Mouse (Mus musculus): ENCODE results near the gene Hesx1. TPM values are rescaled to one million over a fixed set of nuclear protein-coding genes. Genes with fewer than 3 reads are reported as not detected.

The Hesx1 gene
- total RNA-seq, 2 experiments from 2014 or later: not detected

DNA sequence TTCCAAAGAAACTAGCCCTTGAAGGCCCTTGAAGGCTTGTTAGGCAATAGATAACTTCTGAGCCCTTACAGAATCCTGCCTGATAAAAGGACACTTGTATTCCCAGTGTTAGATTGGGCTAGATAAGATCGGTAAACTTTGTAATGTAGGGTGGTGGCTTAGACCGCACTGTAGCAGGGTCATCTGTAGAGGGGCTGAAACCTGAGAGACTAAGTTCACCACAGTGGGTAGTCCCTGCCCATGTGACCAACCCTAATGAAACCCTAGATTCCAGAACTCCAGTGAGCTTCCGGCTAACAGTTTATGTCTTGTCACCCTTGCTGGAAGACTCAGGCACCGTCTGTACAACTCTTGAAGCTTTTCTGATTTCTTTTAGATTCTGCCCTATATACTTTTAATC is 19.4 kb downstream of the Hesx1 start:
- DNase-seq: no peak

DNA sequence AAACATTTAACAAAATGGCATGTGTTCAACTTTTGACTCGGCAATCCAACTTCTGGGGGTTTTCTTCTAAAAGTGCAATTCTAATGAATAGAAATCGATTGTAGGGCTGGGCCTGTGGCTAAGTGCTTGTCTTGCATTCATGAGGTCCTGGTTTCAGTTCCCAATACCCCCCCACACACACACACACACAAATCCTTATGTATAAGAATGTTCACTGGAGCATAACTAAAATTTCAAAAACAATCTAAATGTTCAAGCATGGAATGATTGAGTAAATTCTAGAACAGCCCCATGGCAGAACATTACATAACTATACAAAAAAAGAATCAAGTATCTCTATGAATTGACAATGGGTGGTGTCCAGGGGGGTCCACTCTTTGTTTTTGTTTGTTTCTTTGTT is 23.7 kb downstream of the Hesx1 start:
- no peak for DNase-seq

DNA sequence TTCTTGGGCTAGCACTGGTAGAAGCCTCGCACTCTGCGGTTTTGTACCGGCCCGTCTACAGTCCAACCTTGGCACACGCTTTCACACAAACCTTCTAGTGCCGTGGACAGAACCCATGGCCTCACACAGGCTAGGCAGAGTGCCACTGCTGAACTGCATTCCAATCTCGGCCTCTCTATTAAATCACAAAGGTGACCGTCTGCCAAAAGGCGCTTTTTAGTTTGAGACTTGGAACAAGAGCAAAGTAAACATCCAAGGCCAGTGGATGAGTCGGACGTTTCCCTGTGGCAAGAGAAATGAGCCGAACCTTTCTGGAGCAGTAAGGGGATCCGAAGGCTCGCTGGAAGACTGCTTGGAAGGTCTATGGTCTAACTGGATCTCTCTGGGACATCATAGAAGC is 25.6 kb downstream of the Hesx1 start:
- DNase-seq: no peak

DNA sequence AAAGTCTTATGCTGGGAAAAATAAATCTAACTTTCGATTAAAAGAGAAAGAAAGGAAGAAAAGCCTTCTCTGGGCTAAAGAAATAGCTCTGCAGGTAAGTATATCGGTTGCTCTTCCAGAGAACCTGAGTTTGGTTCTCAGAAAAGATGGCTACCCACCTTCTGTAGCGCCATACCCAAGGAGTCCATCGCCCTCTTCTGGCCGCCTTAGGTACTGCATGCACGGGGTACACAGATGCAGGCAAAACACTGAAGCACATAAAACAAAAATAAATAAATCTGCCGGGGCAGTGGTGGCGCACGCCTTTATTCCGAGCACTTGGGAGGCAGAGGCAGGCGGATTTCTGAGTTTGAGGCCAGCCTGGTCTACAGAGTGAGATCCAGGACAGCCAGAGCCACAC is 28.7 kb downstream of the Hesx1 start:
- no peak for DNase-seq

DNA sequence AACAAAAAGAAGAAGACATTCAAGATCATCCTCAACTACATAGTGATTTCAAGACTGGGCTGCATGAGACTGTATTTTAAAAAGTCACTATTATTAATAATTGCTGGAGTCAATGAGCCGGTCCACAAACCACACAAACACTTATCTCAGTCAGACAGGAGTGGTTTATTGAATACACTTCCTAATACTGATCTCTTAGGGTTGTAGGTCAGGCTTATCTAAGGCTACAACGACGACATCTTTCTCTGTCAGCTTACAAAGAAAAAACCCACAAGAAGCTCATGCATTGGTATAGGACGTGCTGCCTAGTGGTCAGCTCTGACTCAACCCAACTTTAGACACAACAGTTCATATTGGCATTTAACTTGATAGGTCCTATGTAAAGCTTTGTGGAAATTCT is 30.4 kb downstream of the Hesx1 start:
- no peak for DNase-seq

DNA sequence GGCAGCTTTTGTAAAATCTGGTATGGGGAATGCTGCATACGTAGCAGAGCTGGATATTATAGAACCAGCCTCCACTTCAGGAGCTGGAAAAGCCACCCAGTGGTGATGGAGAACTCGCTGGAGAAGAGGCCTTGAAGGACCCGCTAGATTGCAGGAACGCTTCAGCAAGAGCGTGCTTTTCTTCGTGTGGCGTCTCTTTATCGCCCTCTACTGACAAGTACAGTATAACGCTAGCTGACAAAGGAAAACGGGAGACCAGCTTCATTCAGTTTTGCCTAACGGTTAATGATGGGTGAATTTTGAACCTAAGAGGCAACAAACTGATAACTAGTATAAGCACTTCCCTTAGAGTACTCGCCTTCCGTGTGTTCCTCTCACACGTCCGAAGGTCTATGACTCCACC is 35.6 kb downstream of the Hesx1 start:
- peak; percentile 32 to 39 for DNase-seq

DNA sequence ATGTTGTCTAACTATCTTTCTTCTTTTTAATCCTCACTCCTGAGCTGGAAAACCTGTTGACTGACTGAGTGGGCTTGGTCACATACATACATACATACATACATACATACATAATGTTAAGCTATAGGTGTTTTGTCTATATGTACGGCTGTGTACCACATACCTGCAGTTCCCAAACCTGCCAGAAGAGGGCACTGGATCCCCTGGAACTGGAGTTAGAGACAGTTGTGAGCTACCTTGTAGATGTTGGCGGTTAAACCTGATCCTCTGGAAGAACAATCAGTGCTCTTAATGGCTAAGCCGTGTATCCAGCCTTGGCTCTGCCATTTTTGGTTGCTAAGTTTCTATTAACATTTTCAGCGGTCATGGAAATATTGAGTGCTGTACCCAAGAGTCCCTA is 36.9 kb downstream of the Hesx1 start:
- DNase-seq: peak in 1 of 2 experiments; percentile 41

DNA sequence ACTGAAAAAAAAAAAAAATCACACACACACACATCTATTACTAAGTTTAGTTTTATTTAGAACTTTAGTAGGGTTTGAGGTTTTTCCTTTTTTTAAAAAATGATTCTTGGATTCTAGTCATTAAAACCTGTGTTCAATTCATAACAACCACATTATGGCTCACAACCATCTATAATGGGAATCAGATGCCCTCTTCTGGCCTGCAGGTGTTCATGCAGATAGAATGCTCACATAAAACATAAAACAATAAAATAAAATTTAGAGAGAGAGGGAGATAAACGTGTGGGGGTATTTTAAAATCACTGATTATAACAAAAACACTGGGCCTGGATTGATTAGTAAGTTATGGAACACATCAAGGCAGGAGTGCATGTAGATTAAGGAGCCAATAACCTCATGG is 43.3 kb downstream of the Hesx1 start:
- DNase-seq: no peak

DNA sequence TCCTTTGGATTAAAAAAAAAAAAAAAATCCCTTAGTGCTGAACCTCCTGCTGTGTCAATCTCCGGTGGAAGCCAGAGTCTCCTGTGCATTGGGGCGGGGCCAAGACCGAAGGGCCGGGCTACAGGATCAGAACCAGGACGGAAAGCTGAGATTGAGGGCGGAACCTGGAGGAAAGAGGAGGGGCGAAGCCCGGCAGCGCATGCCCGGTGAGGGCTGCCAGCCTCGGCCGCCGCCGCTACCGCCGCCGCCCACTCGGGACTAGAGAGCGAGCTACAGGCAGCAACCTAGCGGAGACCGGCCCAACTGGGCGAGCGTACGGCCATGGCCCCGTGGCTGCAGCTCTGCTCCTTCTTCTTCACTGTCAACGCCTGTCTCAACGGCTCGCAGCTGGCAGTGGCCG is 44.6 kb downstream of the Hesx1 start, which contains the start of gene Il17rd:
Gene Il17rd (plus strand): TSS at position 159 of the 400 bp plus-strand sequence.
- DNase-seq: peak; percentile 85 to 86

DNA sequence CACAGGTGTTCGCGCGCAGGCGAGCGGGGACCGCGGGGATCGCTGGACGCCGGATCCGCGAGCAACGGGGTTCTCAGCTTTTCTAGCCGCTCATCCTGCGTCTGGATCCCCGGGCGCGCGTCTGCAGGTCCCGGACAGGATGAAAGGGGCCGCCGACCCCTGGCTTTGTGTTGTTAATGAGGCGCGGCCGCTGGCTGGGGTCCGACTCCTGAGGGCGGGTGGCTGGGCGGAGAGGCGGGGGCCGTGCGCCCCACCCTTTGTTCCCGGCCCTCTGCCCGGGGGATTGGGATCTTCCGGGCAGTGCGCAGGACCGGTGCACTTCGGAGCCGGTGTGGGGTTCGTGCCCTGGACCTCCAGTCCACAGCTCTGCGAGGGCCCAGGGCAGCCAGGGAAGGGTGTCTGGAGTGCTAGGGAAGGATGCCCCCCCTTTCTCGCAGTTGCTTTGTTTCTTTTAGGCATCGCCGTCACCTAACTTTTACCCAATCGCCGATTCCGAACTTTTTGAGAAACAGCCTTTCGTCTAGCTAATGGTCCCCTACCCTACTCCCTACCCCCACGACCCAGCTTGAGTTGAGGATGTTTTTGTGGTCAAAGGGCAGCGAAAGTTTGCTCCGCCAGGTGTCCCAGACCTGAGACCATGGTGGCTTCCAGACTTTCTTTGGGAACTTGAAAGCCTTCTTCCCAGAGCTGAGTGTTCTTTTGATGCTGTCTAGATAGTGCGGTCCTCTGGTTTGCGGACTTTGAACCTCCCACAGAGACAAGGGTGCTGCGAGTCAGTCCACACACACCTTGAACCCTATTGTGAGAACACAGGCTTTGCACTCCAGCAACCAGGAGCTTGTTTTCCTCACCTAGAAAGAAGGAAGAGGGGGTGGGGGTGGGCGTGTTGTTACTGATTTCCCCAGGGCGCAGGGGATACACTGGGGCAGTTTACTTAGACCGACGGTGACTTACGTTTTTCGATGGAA is 45.3 kb downstream of the Hesx1 start:
- no peak for DNase-seq

DNA sequence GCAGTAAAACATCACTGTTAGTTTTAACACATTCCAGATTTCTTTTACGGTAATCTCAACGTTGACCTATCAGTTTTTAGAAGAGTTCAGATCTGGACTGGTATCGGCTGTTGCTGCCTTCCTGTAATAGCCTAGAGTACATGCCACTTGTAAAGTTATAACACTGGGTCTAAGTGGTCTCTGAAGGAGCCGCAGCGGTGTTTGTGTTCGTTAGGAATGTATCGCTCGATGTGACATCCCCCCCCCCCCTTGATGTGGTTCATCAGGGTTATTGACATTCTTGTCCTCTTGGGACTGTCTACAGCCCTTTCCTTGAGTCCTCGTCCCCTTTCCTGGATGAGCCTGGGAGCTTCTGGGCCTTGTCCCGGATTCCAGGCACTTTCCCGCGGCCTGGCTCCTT is 46.2 kb downstream of the Hesx1 start:
- DNase-seq: no peak

DNA sequence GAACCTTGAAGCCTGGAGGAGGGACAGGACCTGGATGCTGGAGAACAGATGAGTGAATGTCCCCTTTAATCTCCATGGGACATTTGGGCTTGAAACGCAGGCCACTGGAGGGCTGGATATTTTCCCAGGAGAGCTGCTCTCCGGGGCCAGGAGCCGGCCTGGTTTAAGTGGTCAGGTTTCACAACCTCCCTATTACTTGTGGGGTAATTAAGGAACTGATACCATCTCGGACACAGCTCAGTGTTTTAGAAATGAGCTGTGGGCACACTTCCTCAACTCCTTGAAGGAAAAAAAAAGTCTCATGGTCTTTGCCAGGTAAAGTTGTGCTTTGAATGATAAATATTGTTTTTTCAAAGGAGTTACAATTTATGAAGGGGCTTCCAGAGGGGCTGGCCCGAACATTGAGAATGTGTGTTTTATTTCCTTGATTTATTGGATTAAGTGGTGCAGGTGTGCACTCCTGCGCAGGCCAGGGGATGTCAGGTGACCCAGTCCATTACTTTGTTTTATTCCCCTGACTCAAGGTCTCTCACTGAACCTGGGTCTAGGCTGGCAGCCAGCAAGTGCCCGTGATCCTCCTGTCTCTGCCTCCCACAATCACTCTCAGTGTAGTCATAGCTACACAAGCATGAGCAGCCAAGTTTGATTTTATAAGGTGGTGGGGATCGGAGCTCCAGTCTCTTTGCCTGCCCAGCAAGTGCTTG is 48.2 kb downstream of the Hesx1 start:
- no peak for DNase-seq

DNA sequence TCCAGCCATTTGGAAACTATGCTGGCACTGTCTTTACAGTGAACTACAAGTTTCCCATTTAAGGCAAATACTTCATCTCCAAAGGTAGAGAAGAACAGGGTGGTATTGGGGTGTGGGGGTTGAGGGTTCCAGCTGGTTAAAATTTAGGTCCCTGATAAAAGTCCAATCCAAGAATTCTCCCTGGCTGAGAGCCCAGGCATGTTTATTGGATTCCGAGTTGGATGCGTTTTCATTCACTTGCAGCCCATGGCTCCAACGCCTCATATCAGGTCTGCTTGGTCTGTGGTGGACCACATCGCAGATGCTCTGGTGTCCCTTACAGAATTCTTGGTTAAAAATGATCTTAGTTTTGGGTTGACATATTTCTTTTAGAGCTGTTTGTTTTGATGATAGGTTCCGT is 49.2 kb downstream of the Hesx1 start:
- no peak for DNase-seq

DNA sequence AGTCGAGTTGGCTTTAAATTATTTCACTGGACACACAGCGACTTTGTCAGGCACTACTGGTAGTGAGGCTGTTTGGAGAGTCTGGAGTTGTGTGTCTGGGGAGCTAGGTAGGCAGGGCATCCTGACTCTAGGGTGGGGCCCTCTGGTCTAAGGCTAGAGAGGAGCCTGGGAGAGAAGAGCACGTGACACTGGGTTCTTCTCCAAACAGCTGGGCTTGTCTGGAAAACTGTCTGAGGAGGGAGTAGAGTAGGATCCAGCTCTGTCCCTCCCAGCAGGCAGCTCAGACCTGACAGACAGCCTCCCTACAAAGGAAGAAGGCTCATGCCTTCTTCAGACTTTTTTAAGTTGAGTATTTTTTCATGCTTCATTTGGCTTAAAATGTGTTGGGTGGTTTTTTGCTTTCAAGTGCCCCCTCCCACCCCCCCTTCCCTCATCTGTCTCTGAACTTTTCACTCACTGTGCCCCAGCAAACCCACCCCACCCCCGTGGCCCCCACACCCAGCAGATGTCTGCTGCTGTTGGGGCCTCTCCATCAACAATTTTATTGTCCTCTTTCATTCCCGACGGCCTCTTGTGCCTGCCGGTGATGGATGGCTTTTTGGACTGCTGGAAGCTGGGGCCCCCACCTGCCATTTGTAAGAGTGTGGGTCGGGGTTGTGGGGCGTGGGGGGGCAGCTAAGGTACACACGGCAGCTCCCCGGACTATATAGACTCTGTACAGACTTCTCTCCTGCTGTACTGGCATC is 50.2 kb downstream of the Hesx1 start:
- no peak for DNase-seq

DNA sequence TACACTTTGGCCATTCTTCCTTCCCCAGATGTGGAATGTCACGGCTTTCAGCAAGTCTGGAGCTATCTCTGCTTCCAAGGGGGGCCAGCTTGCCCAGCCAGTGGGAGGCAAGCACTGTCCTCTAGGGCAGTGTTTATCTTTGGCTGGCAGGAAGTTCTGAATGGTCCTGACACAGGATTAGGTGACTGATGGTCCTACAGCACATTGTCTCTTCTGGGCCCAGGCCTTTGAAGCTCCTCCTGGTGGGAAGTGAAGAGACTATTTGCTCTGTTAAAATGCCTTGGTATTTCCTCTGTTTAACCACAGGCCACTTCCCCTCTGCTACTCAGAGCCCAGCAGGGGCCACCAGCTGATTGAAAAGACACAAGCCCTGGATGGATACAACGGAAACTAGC is 50.7 kb downstream of the Hesx1 start:
- DNase-seq: no peak

DNA sequence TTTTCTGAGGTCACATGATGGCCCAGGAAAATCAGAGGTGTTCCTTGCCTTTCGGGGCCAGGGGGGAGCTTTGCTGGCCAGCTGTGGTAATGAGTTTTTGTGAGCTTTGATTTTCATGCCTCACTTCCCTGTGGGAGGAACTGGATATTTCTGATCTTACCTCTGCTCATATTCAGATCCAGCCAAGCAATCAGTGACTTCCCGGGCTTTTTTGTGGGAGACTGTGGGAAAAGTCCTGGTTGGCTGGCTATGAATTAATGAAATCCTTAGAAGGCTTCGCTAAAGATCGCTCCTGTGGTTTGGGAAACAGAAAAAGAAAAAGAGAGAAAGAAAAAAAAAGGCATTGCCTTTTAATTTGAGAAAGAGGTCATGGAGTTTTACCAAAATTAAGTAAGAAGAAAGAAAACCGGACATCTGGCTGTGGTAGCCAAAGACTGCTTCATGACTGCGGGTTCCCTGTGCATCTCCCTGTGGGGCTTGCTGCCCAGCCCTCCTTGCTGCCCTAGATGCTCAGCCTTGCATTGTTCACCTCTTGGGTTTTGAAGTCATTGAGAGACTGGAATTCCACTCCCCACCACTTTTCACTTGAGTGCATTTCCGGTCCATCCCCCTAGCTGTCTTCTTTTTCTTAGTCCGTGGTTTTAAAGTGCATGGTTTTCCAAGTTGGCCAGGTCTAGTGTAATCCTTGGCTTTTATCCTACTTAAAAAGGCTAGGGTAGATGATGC is 54.2 kb downstream of the Hesx1 start:
- DNase-seq: no peak

DNA sequence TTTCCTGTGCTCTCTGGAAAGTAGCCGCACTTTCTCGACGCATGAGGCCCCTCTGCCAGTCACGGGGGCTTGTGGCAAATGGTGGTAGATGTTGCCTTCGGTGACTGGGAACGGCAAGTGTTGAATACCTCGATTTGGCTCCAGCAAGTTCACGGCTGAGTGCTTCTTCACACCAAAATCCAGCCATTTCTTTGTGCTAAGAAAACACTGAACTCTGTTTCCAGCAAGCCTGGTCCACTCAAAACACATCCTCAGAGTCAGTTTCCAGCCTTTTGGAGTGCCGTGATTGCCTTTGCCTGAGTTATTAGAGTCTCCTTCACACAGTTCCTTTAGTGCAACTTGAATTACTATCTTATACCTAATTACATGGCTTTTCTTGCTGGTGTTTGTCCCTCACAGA is 55.8 kb downstream of the Hesx1 start:
- DNase-seq: no peak

DNA sequence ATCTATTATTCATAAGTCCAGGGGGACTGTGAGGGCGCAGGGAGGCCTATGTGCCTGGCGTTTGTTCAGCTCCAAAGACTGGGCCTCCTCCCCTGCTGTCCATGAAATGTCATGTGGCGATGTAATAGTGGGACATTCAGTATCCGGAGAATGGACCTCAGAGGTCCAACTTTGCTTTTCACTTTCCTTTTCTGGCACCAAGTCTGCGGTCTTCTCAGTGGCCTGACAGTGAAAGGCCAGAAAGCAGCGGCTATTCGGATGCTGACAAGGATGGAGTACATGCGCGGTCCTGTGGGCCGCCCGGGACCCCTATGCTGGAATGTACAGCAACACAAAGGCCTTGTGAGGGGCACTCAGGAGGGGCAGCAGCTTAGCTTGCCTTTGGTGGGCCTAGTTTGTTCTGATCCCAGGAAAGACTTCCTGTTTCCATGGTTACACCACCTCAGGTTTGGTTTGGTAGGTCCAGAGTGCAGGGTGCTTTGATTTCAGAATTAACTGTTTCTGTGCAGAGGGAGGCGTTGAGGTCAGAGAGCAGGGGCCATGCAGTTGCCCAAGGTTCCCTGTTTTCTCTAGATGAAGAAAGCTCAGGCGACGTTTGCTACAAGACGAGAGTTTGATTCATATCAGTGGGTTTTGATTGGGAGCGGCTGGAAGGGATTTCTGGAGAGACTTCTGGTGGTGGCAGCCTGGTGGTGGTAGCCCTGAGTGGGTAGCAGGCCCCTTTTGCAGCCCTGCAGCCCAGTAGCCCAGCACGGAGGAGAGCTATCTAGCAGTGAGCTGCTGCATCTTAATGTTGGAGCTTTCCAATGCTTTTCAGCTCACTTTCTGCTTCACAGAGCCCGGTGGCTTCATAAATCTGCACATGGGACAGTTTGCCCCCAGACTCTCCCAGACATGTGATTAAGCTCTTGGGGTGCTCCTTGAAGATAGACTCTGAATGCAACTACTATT is 56.6 kb downstream of the Hesx1 start:
- DNase-seq: no peak

DNA sequence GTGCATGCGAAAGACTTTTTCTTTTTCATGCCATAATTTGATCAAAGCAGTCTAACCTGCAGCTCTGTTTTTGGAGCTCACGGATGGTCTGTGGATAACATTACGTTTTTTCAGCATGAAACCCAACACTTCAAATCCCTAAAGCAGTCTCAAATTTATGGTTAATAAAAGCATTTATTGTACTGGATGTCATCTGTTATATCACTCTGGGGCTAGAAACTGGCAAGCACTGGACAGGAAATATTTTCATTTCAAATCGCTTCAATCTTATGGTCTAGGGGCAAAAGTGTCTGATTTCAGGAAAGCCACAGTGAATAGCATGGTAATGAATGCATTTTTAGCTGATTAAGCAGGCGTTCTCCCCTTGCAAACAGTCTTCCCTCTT is 57.3 kb downstream of the Hesx1 start:
- no peak for DNase-seq

Measured in layer of hippocampus, postnatal 36 days (tissue).